Mouse (Mus musculus) intestine, embryonic 15.5 days (tissue): Measurements from ENCODE around the gene Rgl1. TPM values are rescaled to one million over a fixed set of nuclear protein-coding genes. Genes with fewer than 3 reads are reported as not detected.
A peak's percentile ranks its signal among the peaks of the same experiment; 100 is the strongest.
"Not testable (repeated sequence)": the region's sequence is repeated elsewhere in the genome, so short reads cannot be mapped to it uniquely, and the experiment has no call there.

ENCODE experiments used
- ATAC-seq: fragments of 200-750 bp; cut with Nextera tagmentation; 2 replicates; pipeline ENCODE4 v1.8.0; 2017; ENCODE audit warnings: moderate TSS enrichment, moderate library complexity
- H3K27ac ChIP-seq: fragments of 300-500 bp; sonication (generic); 2 replicates; pipeline ENCODE4 v1.5.1; 2015; ENCODE audit warnings: mild to moderate bottlenecking, inconsistent platforms
- H3K27me3 ChIP-seq: fragments of 300-500 bp; sonication (generic); replicated peaks from 2 replicates; pipeline ENCODE4 v1.6.1; 2015; ENCODE audit warnings: inconsistent platforms
- H3K36me3 ChIP-seq: fragments of 300-500 bp; sonication (generic); 2 replicates; pipeline ENCODE4 v1.6.1; 2015; ENCODE audit warnings: inconsistent platforms
- H3K4me1 ChIP-seq: fragments of 300-500 bp; sonication (generic); replicated peaks from 2 replicates; pipeline ENCODE4 v1.6.1; 2015; ENCODE audit warnings: inconsistent platforms
- H3K4me2 ChIP-seq: fragments of 300-500 bp; sonication (generic); replicated peaks from 2 replicates; pipeline ENCODE4 v1.6.1; 2015; ENCODE audit warnings: mild to moderate bottlenecking, inconsistent platforms
- H3K4me3 ChIP-seq: fragments of 300-500 bp; sonication (generic); replicated peaks from 2 replicates; pipeline ENCODE4 v1.5.1; 2015; ENCODE audit warnings: inconsistent platforms
- H3K9ac ChIP-seq: fragments of 300-500 bp; sonication (generic); 2 replicates; pipeline ENCODE4 v1.6.1; 2015; ENCODE audit warnings: inconsistent platforms
- H3K9me3 ChIP-seq: fragments of 300-500 bp; sonication (generic); 2 replicates; pipeline ENCODE4 v1.6.1; 2016; ENCODE audit warnings: inconsistent platforms
- WGBS: fragments of 180-500 bp; shearing (Covaris S2); methylation state at CpG from one replicate; pipeline ENCODE4 v1.1.7; 2015; 5-methylcytosine and 5-hydroxymethylcytosine counted together
- polyA plus RNA-seq: library from polyadenylated mRNA; unstranded; fragments of >200 nt; fragmentation: Nextera tagmentation; extraction: Ambion mirVana; gene quantifications from 2 replicates; pipeline ENCODE4 v1.2.1, GENCODE M21; 2015

Gene Rgl1
- polyA plus RNA-seq, 1 experiment from 2014 or later, result 44.8 TPM

DNA sequence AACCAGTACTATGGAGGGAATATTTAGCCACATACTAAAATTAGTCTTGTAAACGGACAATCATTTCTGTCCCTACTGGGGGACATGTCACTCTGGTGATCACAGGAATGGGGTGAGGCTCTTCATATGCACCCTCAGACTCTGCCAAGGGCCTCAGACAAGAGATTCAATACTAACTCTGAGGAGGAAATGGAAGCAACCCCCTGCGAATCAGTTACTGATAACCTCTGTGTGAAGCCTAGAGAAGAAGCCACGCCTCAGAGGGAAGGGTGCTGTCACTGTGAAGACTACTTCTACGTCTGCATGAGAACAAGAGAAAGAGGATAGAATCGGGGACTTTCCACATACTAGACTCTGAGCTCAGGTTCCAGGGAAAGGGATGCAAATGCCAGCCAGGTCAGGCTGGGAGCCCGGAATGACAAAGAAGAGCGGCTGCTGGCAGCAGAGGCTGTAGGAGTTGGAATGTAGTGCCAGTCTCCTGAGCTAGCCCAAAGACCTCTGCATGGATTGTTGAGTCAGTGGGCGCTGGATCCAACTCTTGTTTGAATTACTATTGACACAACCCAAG is 29.6 kb upstream of the Rgl1 start:
- no peaks in the 10 kb centered on the region for H3K36me3 ChIP-seq
- no peaks in the 10 kb centered on the region for H3K27me3 ChIP-seq
- no peak overlapping the region for H3K27ac ChIP-seq
- H3K4me1 ChIP-seq, result peaks cover 11% of the 10 kb centered on the region
- H3K9me3 ChIP-seq, result no peaks in the 10 kb centered on the region
- H3K4me3 ChIP-seq, result no peak overlapping the region
- H3K4me2 ChIP-seq, result no peak overlapping the region
- no peak for ATAC-seq
- no peak overlapping the region for H3K9ac ChIP-seq
- WGBS, result 60% methylated on average over 8 of the region's 8 CpGs

DNA sequence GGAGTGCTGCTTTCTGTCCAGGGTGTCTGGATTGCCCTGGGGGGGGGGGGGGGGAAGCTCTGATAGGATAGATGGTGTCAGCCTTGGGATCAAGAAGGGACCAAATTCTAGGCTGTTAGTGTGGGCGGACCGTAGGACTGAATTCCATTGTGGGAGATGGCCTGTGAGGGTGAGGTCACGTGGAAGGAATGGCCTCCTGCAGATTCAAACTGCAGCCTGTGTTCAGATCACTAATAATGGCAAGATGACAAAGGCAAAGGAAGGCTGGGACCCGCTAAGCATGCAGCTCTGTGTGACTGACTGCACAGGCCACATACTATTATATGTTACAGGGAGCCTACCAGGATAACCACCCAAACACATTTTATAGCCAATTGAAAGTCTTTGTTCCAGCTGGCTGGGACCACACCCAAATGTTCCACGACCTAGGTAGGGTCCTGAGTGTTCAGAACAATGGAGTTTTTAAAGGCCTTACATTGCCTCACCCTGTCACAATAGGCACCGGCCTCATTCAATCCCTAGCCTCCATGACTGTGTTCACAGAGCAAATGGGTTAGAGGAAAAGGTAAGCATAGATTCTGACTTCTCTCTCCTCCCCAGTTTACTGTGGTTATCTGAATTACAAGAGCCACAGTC is 27.5 kb upstream of the Rgl1 start:
- Histone ChIP-seq H3K4me3 (no peak overlapping the region), H3K27ac (no peak overlapping the region), H3K36me3 (no peaks in the 10 kb centered on the region), H3K27me3 (no peaks in the 10 kb centered on the region), H3K9ac (no peak overlapping the region), H3K4me2 (no peak overlapping the region), H3K4me1 (peaks cover 14% of the 10 kb centered on the region), H3K9me3 (no peaks in the 10 kb centered on the region)
- no peak for ATAC-seq
- WGBS, result 67% methylated on average over 6 of the region's 6 CpGs

DNA sequence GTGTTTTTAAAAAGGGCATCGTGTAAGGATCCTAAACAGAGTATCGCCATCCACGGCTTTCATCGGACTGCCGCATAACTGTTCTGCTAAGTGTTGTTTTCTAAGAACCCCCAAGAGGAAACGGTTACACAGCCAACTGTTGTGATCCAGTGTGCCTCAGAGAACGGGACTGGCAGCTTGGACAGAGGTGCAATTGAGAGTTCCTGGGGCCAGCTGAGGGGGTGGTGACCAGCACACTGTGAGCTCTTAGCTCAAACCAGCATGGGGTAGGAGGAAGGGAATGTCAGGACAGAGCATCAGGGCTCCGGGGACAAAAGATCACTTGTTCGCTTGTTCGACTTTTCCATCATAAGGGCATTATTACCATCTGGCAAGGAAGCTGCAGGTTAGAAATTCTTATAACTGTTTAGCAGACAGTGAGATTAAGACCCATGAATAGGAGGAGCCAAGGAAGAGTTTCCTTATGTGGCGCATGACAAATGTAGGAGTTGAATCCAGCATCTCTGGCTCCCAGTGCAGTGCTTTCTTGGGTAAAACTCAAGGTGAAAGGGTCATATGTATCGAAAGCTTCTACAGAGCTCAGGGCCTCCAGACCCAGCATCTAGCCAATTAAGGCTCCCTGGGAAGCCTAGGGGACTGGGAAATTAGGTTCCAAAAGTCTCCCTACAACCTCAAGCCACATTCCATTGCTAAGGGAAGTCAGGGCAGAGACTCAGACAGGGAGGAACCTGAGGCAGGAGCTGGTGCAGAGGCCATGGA is 26.8 kb upstream of the Rgl1 start:
- Histone ChIP-seq H3K9me3 (no peaks in the 10 kb centered on the region), H3K27ac (no peak overlapping the region), H3K4me3 (no peak overlapping the region), H3K36me3 (no peaks in the 10 kb centered on the region), H3K4me2 (no peak overlapping the region), H3K27me3 (no peaks in the 10 kb centered on the region), H3K4me1 (peaks cover 16% of the 10 kb centered on the region), H3K9ac (no peak overlapping the region)
- no peak for ATAC-seq
- WGBS, result 63% methylated on average over 12 of the region's 12 CpGs

DNA sequence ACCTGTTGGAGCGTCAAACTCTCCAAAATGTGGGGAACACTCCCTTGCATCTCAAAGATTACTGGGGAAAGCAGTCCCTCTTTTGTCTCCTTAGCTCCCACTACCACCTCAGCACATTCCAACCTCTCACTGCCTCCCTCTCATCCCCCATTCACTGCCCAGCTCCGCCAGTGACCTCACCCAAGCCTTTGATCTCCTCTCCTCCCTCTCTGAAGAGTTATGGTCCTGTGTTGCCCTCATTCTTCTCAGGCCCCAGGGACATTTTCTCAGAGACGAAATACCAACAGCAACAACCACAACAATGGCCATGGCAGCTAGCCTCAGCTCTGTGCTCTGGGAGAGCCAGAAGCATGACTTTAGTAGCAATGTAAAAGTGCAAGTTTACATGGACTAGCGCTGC is 25.1 kb upstream of the Rgl1 start:
- H3K27ac ChIP-seq, result peak overlapping the region; percentile 67
- H3K4me1 ChIP-seq, result peaks cover 18% of the 10 kb centered on the region
- no peak overlapping the region for H3K4me2 ChIP-seq
- WGBS, result 34% methylated on average over 4 of the region's 4 CpGs
- no peak overlapping the region for H3K4me3 ChIP-seq
- no peaks in the 10 kb centered on the region for H3K27me3 ChIP-seq
- H3K36me3 ChIP-seq, result no peaks in the 10 kb centered on the region
- no peak overlapping the region for H3K9ac ChIP-seq
- H3K9me3 ChIP-seq, result no peaks in the 10 kb centered on the region
- ATAC-seq, result peak; percentile 37

DNA sequence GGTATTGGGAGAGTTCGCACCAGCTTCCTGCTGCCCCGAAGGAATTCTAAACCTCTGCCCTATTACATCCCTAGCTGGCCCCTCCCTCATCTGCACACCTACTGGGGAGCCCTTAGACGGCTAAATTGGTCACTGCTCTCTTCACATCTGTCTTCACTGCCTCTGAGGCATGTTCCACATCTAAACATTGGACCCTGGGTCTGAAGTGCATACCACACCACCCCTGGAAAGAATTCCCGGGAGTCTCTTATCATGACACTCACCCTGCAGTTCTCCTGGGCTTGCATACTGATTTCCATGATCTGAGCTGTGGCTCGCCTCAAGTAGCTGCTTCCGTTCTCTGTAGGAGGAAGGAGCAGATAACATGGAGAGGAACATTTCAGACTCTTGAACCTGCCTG is 24.7 kb upstream of the Rgl1 start:
- 9% methylated on average over 6 of the region's 6 CpGs for WGBS
- Histone ChIP-seq H3K27me3 (no peaks in the 10 kb centered on the region), H3K9ac (no peak overlapping the region), H3K9me3 (no peaks in the 10 kb centered on the region), H3K4me2 (peak overlapping the region; percentile 30; the same call in 1 of the 2 replicates), H3K36me3 (no peaks in the 10 kb centered on the region), H3K4me3 (no peak overlapping the region), H3K27ac (peak overlapping the region; percentile 67), H3K4me1 (peaks cover 17% of the 10 kb centered on the region)
- ATAC-seq, result peak; percentile 86

DNA sequence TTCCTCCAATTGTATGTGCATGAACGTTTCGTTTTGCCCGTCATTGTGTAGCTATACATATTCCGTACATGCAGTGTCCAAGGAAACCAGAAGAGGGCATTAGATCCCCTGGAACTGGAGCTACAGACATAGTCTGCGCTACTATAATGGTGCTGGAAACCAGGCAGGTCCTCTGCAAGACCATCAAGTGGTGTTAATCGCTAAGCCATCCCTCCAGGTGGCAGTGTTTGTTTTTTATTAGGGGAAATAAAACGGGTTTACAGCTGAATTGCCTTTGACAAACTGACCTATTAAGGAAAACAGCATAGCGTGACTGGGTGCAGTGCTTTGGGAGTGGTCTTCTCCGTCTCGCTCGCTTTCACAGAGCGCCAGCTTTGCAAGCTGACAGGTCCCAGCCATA is 24.1 kb upstream of the Rgl1 start:
- H3K4me2 ChIP-seq, result peak overlapping the region; percentile 30; the same call in 1 of the 2 replicates
- H3K9me3 ChIP-seq, result no peaks in the 10 kb centered on the region
- WGBS, result 20% methylated on average over 12 of the region's 12 CpGs
- H3K4me3 ChIP-seq, result no peak overlapping the region
- H3K9ac ChIP-seq, result no peak overlapping the region
- peak overlapping the region; percentile 67; the same call in 1 of the 2 replicates for H3K27ac ChIP-seq
- peak; percentile 70 for ATAC-seq
- H3K27me3 ChIP-seq, result no peaks in the 10 kb centered on the region
- peaks cover 15% of the 10 kb centered on the region for H3K4me1 ChIP-seq
- no peaks in the 10 kb centered on the region for H3K36me3 ChIP-seq

DNA sequence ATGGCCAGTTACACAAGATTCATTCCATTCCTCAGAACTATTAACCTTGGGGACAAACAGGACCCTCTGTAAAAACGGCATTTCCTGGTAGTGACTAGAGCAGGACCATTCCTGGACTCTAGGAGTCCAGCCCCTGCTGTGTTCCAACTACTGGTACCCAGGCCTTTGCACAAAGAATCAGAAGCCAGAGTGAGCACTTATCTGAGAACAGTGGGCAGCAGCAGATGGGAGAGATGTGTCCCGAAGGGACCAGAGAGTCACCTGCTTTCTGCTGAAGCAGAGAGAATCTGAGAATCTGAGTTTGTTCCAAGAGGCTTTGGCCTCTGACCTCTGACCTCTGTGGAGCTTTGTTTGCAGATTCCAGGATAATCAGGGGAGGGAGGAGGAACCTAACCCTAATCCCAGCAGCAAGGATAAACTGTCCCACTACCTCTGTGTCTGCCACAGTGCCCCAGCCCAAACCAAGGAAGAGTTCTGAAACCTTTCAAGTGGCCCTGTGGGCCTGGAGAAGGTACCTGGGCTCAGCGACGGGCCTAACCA is 22.0 kb upstream of the Rgl1 start:
- no peaks in the 10 kb centered on the region for H3K27me3 ChIP-seq

DNA sequence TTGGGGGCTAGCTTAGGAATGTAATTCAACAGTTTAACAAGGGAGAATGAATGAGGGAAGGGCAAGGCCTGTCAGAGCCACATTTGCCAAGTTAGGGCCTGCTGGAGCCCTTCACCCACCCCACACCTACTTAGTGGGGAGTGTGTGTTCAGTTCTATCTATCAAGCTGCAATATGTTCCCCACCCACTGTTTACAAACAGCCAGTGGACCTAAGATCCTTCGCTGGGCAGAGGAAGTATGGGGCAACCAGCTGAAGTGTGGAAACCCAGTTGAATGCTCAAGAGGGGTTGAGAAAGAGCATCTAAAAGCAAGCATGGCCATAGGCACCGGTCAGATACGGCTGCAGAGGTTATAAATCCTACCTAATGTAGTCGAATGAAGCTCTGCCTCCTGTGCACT is 20.8 kb upstream of the Rgl1 start:
- peaks cover 15% of the 10 kb centered on the region for H3K4me1 ChIP-seq
- H3K4me2 ChIP-seq, result no peak overlapping the region
- H3K27ac ChIP-seq, result no peak overlapping the region
- H3K27me3 ChIP-seq, result no peaks in the 10 kb centered on the region
- H3K9me3 ChIP-seq, result no peaks in the 10 kb centered on the region
- H3K4me3 ChIP-seq, result no peak overlapping the region
- ATAC-seq, result no peak
- no peaks in the 10 kb centered on the region for H3K36me3 ChIP-seq
- H3K9ac ChIP-seq, result no peak overlapping the region
- WGBS, result 75% methylated on average over 4 of the region's 4 CpGs

More for the DNA sequence above, 22.0 kb upstream of the Rgl1 start:
- Histone ChIP-seq H3K9me3 (no peaks in the 10 kb centered on the region), H3K4me1 (peaks cover 15% of the 10 kb centered on the region), H3K36me3 (no peaks in the 10 kb centered on the region), H3K27ac (no peak overlapping the region), H3K9ac (no peak overlapping the region), H3K4me2 (no peak overlapping the region), H3K4me3 (no peak overlapping the region)
- WGBS, result 33% methylated on average over 4 of the region's 4 CpGs
- ATAC-seq, result no peak

DNA sequence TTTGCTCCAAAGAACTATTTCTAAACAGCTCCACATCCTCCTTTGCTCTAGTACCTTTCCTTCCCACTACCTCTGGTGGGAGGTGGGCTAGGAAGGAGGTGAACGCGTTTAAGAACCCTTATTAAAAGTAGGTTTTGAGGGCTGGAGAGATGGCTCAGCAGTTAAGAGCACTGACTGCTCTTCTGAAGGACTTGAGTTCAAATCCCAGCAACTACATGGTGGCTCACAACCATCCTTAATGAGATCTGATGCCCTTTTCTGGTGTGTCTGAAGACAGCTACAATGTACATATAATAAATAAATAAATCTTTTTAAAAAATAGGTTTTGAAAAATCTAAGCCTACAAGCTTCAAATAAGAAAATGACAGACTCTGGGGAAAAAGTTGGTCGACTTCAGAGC is 19.3 kb upstream of the Rgl1 start:
- H3K4me3 ChIP-seq, H3K4me1 ChIP-seq, H3K27me3 ChIP-seq, H3K4me2 ChIP-seq, H3K36me3 ChIP-seq, H3K9me3 ChIP-seq, ATAC-seq, H3K9ac ChIP-seq, H3K27ac ChIP-seq: not testable (repeated sequence)
- 83% methylated on average over 3 of the region's 3 CpGs for WGBS

DNA sequence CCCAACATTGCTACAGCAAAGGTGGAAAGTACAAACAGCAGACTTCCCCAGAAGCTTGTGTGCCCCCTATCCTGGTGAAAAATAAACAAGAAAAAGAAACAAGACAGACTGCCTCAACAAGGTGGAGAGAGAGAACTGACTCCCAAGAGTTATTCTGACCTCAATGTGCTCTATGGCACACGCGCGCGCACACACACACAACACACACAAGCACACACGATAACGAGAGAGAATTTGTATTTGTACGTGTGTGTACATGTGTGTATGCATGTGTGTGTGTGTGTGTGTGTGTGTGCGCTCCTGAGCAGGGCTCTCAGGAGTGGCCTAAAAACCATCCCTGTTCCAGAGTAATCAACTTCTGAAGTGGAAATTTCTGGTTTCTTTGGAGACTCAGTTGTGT is 18.5 kb upstream of the Rgl1 start:
- no peak for ATAC-seq
- Histone ChIP-seq H3K27me3 (no peaks in the 10 kb centered on the region), H3K4me3 (no peak overlapping the region), H3K4me1 (0 out of 2 replicates have a peak, but pooled peaks cover 4% of the 10 kb centered on the region), H3K36me3 (no peaks in the 10 kb centered on the region), H3K27ac (no peak overlapping the region), H3K9me3 (no peaks in the 10 kb centered on the region), H3K4me2 (no peak overlapping the region), H3K9ac (no peak overlapping the region)
- WGBS, result 94% methylated on average over 8 of the region's 8 CpGs

DNA sequence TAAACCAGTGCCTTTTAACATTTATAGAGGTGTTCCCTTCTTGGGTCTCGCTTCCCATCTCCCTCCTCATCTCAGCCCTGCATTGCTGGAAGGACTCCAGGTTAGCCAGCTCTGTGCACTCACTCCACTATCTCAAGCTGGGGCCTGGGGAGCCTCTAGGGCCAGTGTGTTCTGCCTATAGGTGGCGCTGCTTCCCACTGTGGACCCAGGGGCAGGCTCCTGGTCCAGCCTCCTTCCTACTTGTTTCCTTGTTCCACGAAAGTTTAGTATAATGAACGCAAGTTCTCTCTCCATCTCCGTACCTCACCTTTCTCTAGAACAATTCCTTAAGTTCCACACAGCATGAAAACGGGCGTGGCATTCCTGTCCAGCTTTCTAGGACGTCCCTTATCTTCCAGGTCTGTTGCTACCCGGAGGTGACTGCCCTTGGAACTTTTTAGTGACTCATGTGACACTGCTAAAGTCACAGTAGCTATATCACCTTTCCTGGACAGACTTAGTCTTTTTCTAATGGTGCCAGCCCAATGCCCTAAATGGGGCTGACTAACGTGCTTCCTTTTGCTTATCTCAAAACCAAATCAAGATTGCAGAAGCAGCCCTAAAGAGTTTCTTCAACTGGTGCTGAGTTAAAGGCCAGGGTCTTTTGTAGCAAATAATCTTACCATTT is 13.1 kb upstream of the Rgl1 start:
- peaks cover 13% of the 10 kb centered on the region; the same call in 1 of the 2 replicates for H3K36me3 ChIP-seq
- 0 out of 2 replicates have a peak overlapping the region, but pooled peaks have one; percentile 12 for H3K4me2 ChIP-seq
- no peak overlapping the region for H3K9ac ChIP-seq
- no peaks in the 10 kb centered on the region for H3K9me3 ChIP-seq
- 27% methylated on average over 10 of the region's 10 CpGs for whole genome bisulfite sequencing
- ATAC-seq, result peak; percentile 92
- H3K4me1 ChIP-seq, result no peaks in the 10 kb centered on the region
- H3K4me3 ChIP-seq, result no peak overlapping the region
- no peaks in the 10 kb centered on the region for H3K27me3 ChIP-seq
- no peak overlapping the region for H3K27ac ChIP-seq

DNA sequence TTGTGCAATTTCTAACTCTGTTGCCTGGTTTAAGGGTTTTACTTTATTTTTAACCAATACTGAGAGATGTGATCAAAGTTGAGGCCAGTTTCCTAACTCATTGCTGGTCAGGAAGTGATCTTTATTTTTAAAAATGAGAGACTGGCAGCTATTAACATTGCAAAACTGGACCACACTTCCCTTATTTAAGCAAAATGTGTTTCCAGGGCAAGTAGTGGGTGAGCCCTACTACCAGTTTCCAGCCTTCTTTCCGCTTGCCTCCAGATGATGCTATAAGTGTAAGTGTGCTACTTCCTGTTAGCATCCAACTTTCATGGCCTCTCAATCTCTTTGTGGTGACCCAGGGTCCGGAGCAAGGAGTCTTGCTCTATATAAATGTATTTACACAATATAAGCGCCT is 8.4 kb upstream of the Rgl1 start:
- WGBS, result 90% methylated on average over 3 of the region's 3 CpGs
- H3K4me1 ChIP-seq, ATAC-seq, H3K27ac ChIP-seq, H3K9me3 ChIP-seq, H3K27me3 ChIP-seq, H3K4me2 ChIP-seq, H3K9ac ChIP-seq, H3K4me3 ChIP-seq: not testable (repeated sequence)
- peaks cover 25% of the 10 kb centered on the region for H3K36me3 ChIP-seq
